Mouse (Mus musculus) liver, embryonic 14.5 days (tissue): Measurements from ENCODE around the gene Cisd3. TPM values are rescaled to one million over a fixed set of nuclear protein-coding genes. Genes with fewer than 3 reads are reported as not detected.

ENCODE experiments used
- ATAC-seq: fragments of 200-750 bp; cut with Nextera tagmentation; 2 replicates; pipeline ENCODE4 v1.8.0; 2017; ENCODE audit warnings: moderate number of reproducible peaks, mild to moderate bottlenecking, moderate library complexity; ENCODE audit not compliant: insufficient read depth
- DNase-seq, 3 experiments: peaks; one replicate each; pipeline ENCODE4 v3.0.0-alpha.2; 2012 to 2013; ENCODE audit warnings: low read depth in 3 of 3, low spot score in 3 of 3
- H3K27ac ChIP-seq: fragments of 300-500 bp; sonication (generic); 2 replicates; pipeline ENCODE4 v1.5.1; 2014; ENCODE audit warnings: moderate library complexity, mild to moderate bottlenecking, control low read depth, inconsistent platforms
- H3K27me3 ChIP-seq: fragments of 300-500 bp; sonication (generic); 2 replicates; pipeline ENCODE4 v1.6.1; 2014; ENCODE audit warnings: mild to moderate bottlenecking, low read length, moderate library complexity; ENCODE audit not compliant: control insufficient read depth, insufficient read depth
- H3K36me3 ChIP-seq: fragments of 300-500 bp; sonication (generic); replicated peaks from 2 replicates; pipeline ENCODE4 v1.6.1; 2014; ENCODE audit warnings: low read depth; ENCODE audit not compliant: control insufficient read depth, insufficient read depth
- H3K4me1 ChIP-seq, 2 experiments: fragments of 200-500 bp in 1 of 2; fragments of 300-500 bp in 1 of 2; sonication (generic) in 1 of 2; replicated peaks; 2 replicates each; pipeline ENCODE4 v1.6.1; 2012 to 2014; ENCODE audit warnings: antibody characterized with exemption in 1 of 2, inconsistent platforms in 1 of 2, low read length in 1 of 2; ENCODE audit not compliant: control insufficient read depth in 2 of 2, insufficient read depth in 2 of 2
- H3K4me2 ChIP-seq: fragments of 300-500 bp; sonication (generic); 2 replicates; pipeline ENCODE4 v1.6.1; 2014; ENCODE audit warnings: low read depth, mild to moderate bottlenecking, control low read depth, moderate library complexity
- H3K4me3 ChIP-seq, 2 experiments: fragments of 200-500 bp in 1 of 2; fragments of 300-500 bp in 1 of 2; sonication (generic) in 1 of 2; 2 replicates each; pipeline ENCODE4 v1.5.1; 2012 to 2014; ENCODE audit warnings: low read depth in 2 of 2, low read length in 2 of 2, mild to moderate bottlenecking in 2 of 2, control low read depth in 1 of 2, inconsistent platforms in 1 of 2, moderate library complexity in 1 of 2; ENCODE audit not compliant: insufficient read depth in 1 of 2
- H3K9ac ChIP-seq: fragments of 300-500 bp; sonication (generic); replicated peaks from 2 replicates; pipeline ENCODE4 v1.6.1; 2014; ENCODE audit warnings: mild to moderate bottlenecking, control low read depth, moderate library complexity
- H3K9me3 ChIP-seq: fragments of 300-500 bp; sonication (generic); 2 replicates; pipeline ENCODE4 v1.6.1; 2016; ENCODE audit warnings: low read length, mixed read lengths; ENCODE audit not compliant: control insufficient read depth
- CTCF ChIP-seq: IDR thresholded peaks from 2 replicates; pipeline ENCODE4 v1.5.1; 2016; ENCODE audit warnings: antibody characterized with exemption, low read depth, control low read depth
- EP300 ChIP-seq: IDR thresholded peaks from 2 replicates; pipeline ENCODE4 v1.6.1; 2016; ENCODE audit warnings: antibody characterized with exemption, low read depth
- WGBS: fragments of 180-500 bp; shearing (Covaris S2); extraction: QIAGEN DNeasy Blood & Tissue Kit; methylation state at CpG from one replicate; pipeline ENCODE4 v1.1.7; 2014; ENCODE audit not compliant: insufficient replicate concordance; 5-methylcytosine and 5-hydroxymethylcytosine counted together
- polyA plus RNA-seq, 2 experiments: library from polyadenylated mRNA; depleted of rRNA in 1 of 2; stranded (reverse) in 1 of 2; unstranded in 1 of 2; fragments of >200 nt; fragmentation: Nextera tagmentation in 1 of 2; extraction: Ambion mirVana in 1 of 2; gene quantifications; 2 replicates each; pipeline versions ENCODE4 v1.2.1 to v1.2.3; 2012 to 2014

The Cisd3 gene
- polyA plus RNA-seq, 2 experiments, result 4.9 to 10.0 TPM

DNA sequence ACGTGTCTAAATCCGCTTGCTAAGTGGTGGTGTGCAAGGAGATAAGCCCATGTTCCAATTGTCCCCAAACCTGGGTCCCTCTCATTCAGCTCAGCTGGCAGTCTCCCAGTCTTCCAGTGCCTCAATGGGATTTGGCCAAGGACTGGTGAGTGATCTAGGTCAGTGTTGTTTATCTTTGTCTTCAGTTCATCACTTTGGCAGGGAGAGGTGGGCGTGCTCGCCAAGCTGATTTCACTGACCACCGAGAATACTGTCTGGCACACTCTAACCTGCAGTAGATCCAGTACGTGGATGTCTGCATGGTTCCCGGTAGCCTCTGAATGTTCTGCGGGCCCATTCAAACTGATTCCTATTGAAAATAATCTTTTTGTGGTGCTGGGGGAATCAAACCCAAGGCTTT lies 28.3 kb downstream of the Cisd3 start:
- Histone ChIP-seq H3K4me2 (no peak overlapping the region), H3K4me3 (no peak overlapping the region), H3K4me1 (no peaks in the 10 kb centered on the region; a peak in 1 of 4 replicates), H3K36me3 (peaks cover 5% of the 10 kb centered on the region), H3K27me3 (no peaks in the 10 kb centered on the region), H3K9ac (no peak overlapping the region), H3K9me3 (no peaks in the 10 kb centered on the region), H3K27ac (no peak overlapping the region)
- DNase-seq, result no peak
- TF ChIP-seq EP300 (no peak), CTCF (no peak)
- ATAC-seq, result no peak
- 72% methylated on average over 8 of the region's 8 CpGs for WGBS

DNA sequence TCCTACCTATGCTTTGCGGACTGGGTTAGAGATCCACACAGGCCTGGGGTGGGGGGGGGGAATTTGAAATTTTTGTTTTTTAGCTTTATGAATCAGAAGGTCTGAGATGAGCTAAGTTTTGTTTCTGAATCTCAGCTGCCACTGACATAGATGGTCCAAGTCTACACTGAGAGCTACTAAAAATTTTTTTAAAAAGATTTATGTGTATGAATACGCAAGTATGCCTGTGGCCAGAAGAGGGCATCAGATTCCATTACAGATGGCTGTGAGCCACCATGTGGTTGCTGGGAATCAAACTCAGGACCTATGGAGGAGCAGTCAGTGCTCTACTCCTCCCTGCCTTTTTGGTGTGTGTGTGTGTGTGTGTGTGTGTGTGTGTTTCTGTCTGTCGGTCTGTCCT lies 28.7 kb downstream of the Cisd3 start:
- DNase-seq, result no peak
- WGBS, result 91% methylated on average over 3 of the region's 3 CpGs
- no peak overlapping the region for H3K9ac ChIP-seq
- no peak overlapping the region for H3K4me2 ChIP-seq
- H3K27me3 ChIP-seq, result no peaks in the 10 kb centered on the region
- H3K9me3 ChIP-seq, result no peaks in the 10 kb centered on the region
- no peak overlapping the region for H3K27ac ChIP-seq
- peaks cover 7% of the 10 kb centered on the region for H3K36me3 ChIP-seq
- no peak for TF ChIP-seq EP300
- TF ChIP-seq CTCF, result peak; percentile 47; the same call in 1 of the 2 replicates
- no peak for ATAC-seq
- H3K4me1 ChIP-seq, result no peaks in the 10 kb centered on the region; a peak in 1 of 4 replicates
- H3K4me3 ChIP-seq, result no peak overlapping the region

DNA sequence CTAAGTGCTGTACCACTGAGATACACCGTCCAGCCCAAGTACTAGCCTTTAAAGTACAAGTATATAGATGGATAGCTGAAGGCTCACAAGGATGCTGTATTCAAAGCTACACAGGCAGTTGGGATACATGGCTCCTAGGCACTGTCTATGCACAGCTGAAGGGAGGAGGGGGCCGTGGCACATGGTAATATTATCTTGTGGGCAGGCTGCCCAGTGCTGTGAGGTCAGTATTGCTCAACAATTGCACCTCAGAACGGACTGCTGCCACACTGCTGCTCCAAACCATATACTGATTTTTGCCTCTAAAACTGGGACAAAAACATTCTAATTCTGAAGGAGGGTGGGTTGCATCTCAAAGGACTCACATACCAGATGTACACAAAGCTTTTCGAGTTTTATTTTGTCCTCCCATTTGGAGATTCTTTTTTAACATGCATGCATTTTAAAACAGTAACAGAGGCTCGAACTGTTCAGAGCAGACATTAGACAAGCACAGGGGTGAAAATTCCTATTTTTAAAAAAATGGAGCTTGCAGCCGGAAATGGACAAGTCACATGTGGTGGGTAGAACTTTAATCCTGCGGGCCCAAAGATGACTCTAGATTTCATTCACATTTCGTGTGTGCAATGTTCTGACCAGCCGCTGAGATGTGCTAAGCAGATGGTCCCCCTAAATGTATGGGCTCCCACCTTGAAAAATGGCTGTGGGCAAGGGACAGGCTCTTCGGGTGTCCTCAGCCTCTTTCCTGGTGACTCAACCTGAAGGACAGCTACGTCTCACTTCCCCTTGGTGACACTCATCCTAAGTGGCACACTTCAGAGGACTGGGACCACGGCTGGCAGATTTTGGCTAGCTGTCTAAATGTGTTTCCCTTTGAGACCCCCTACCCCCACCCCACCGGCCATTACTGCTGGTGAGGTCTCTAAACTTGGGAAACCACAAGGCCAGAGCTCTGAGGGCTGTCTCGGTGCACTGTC lies 29.4 kb downstream of the Cisd3 start:
- Histone ChIP-seq H3K27ac (no peak overlapping the region), H3K4me2 (no peak overlapping the region), H3K9ac (no peak overlapping the region), H3K27me3 (no peaks in the 10 kb centered on the region), H3K36me3 (peaks cover 12% of the 10 kb centered on the region), H3K4me1 (no peaks in the 10 kb centered on the region; a peak in 1 of 4 replicates), H3K9me3 (no peaks in the 10 kb centered on the region), H3K4me3 (no peak overlapping the region)
- WGBS, result 71% methylated on average over 14 of the region's 14 CpGs
- TF ChIP-seq CTCF (no peak), EP300 (no peak)
- ATAC-seq (no peak), DNase-seq (no peak)

DNA sequence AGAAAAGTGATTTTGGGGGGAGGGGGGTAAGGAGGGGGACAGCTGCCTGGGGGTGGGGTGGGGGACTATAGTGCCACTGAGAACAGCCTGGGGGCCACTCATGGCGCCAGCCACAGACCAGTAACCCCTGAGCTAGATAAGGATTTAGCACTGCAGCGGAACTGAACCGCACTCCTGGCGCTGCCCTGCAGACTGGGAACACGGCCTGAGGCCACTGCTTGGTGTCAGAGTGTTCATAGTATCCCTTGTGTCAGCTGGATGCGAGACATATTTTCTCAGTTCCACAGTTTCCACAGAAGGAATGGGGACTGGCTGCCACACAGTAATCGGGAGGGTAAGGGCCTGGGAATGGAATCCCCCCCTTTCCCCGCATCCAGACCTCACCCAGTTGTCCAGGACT lies 30.4 kb downstream of the Cisd3 start:
- DNase-seq, result no peak
- no peak for ATAC-seq
- no peak overlapping the region for H3K27ac ChIP-seq
- H3K9me3 ChIP-seq, result no peaks in the 10 kb centered on the region
- peaks cover 15% of the 10 kb centered on the region for H3K36me3 ChIP-seq
- H3K4me2 ChIP-seq, result no peak overlapping the region
- 79% methylated on average over 8 of the region's 8 CpGs for WGBS
- TF ChIP-seq CTCF (no peak), EP300 (no peak)
- no peaks in the 10 kb centered on the region for H3K4me1 ChIP-seq
- no peaks in the 10 kb centered on the region for H3K27me3 ChIP-seq
- H3K9ac ChIP-seq, result no peak overlapping the region
- no peak overlapping the region for H3K4me3 ChIP-seq

DNA sequence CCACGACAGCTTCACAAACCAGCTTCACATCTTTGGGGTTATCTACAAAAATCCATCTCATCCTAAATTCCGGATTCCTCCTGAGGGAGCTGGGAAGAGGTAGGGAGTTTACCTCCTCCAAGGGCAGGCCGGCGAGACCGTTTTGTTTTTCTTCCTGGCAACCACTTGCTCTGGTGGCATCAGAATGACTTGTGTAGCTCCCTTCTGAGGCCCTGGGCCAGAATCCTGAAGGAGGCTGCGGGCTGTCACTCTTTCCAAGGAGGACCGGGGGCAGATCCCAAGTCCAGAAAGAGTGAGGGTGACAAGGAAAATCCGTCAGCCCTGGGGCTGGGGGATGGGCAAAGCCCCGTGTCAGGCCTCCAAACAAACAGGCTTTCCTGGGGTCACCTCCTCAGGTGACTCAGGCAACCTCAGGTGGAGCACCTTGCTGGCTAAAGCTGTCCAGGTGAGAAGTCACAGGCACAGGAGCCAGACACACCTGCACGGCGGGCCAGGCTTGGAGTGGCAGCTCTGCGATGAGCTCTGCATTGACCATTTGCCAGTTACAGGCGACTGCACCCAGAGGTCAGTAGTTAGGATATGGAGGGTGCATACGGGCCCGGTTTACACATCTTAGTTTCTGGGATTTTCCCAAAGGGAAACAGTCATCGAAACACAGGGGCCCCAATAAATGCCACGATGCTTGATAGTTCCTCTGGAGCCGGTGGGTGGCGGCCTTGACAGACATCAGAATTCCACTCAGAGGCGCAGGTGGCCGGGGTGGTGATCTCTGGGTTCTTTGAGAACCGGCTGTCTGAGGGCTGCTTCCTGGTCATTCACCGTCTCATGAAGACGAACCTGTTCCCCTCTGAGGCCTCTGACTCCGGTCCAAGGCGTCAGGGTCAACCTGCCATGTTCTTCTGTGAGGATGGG lies 32.0 kb downstream of the Cisd3 start:
- no peak overlapping the region for H3K4me2 ChIP-seq
- whole genome bisulfite sequencing, result 77% methylated on average over 26 of the region's 26 CpGs
- TF ChIP-seq EP300, result no peak
- no peak for TF ChIP-seq CTCF
- no peaks in the 10 kb centered on the region for H3K27me3 ChIP-seq
- no peak overlapping the region for H3K27ac ChIP-seq
- H3K9ac ChIP-seq, result no peak overlapping the region
- H3K36me3 ChIP-seq, result peaks cover 29% of the 10 kb centered on the region
- DNase-seq (no peak), ATAC-seq (no peak)
- H3K9me3 ChIP-seq, result no peaks in the 10 kb centered on the region; the same call in 1 of the 2 replicates
- H3K4me3 ChIP-seq, result no peak overlapping the region
- no peaks in the 10 kb centered on the region for H3K4me1 ChIP-seq
